Mouse (Mus musculus): ENCODE results near the gene Twist2. TPM values are rescaled to one million over a fixed set of nuclear protein-coding genes. Genes with fewer than 3 reads are reported as not detected.
A peak's percentile ranks its signal among the peaks of the same experiment; 100 is the strongest.

Twist2 gene
- polyA plus RNA-seq, 1 experiment from 2014 or later: 9.4 TPM

DNA sequence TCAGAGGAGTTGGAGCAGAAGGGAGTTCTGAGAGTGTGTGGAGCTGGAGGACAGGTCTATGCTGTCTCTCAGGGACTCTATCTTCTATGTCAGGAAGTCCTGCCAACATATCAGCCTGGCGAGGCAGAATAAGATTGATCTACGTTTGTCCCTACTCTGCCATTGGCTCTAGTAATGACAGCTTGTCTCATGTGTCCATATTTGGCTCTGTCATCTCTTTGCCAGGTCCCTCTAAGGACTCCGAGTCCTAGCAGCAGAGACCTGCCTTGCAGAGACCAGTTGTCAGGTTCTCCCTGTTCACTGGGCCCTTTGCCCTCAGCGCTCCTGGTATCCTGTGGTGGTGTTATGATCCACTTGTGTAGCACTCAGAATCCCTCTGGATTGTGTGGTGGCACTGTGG is 21.4 kb upstream of the Twist2 start:
- 75% methylated on average over 4 of the region's 4 CpGs for WGBS
- ATAC-seq (ENCODE audit: borderline replicate concordance, extremely low read depth, low FRiP score, low TSS enrichment): no peak
- H3K27me3 ChIP-seq: no peaks in the 10 kb centered on the region

DNA sequence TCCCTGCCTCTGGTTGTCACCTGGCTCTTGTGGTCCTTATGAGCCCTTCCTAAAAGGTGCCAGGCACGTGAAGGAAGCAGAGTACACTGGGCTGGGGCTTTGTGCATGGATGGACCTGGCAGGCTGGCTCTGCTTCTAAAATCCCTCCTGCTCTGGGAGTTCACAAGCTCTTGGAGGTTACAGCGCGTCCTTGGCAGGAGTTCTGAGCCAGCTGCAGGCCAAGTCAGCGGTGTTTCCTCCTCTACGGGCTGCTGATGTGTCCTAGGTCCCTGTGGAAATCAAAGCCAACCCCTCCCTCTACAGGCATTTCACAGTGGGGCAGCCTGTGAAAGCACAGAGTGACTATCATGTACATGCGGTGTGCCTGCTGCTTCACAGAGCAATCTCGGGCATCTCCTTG is 20.1 kb upstream of the Twist2 start:
- H3K4me1 ChIP-seq: no peaks in the 10 kb centered on the region
- H3K4me2 ChIP-seq: no peak overlapping the region
- no peaks in the 10 kb centered on the region for H3K36me3 ChIP-seq
- H3K27me3 ChIP-seq: no peaks in the 10 kb centered on the region
- no peak overlapping the region for H3K9ac ChIP-seq
- H3K4me3 ChIP-seq: no peak overlapping the region
- ATAC-seq (ENCODE audit: borderline replicate concordance, extremely low read depth, low FRiP score, low TSS enrichment): no peak
- 67% methylated on average over 7 of the region's 7 CpGs for WGBS
- no peaks in the 10 kb centered on the region for H3K9me3 ChIP-seq
- H3K27ac ChIP-seq: no peak overlapping the region

More for the DNA sequence above, 21.4 kb upstream of the Twist2 start:
- Histone ChIP-seq H3K4me1 (no peaks in the 10 kb centered on the region), H3K9me3 (no peaks in the 10 kb centered on the region), H3K27ac (no peak overlapping the region), H3K4me2 (no peak overlapping the region), H3K4me3 (no peak overlapping the region), H3K36me3 (no peaks in the 10 kb centered on the region), H3K9ac (no peak overlapping the region)

DNA sequence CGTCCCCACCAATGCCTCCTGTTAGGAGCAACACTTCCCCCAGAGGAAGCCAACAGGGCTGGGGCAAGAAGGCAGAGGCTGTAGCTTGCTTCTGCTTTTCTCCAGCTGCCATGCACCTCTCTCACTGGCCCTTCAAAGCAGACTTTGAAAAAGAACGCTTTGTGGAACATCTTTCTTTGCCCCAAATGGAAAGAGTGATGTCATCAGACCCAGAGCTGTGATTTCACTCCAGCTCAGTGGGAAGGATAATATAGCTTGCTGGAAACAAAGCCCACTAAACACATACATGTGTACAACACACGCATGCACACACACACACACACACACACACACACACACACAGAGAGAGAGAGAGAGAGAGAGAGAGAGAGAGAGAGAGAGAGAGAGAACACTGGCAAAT is 17.1 kb upstream of the Twist2 start:
- Histone ChIP-seq H3K27ac (no peak overlapping the region), H3K36me3 (no peaks in the 10 kb centered on the region), H3K4me1 (no peaks in the 10 kb centered on the region), H3K4me3 (no peak overlapping the region), H3K4me2 (no peak overlapping the region), H3K9ac (no peak overlapping the region), H3K9me3 (no peaks in the 10 kb centered on the region), H3K27me3 (no peaks in the 10 kb centered on the region)
- 76% methylated on average over 3 of the region's 3 CpGs for WGBS
- ATAC-seq (ENCODE audit: borderline replicate concordance, extremely low read depth, low FRiP score, low TSS enrichment): no peak

DNA sequence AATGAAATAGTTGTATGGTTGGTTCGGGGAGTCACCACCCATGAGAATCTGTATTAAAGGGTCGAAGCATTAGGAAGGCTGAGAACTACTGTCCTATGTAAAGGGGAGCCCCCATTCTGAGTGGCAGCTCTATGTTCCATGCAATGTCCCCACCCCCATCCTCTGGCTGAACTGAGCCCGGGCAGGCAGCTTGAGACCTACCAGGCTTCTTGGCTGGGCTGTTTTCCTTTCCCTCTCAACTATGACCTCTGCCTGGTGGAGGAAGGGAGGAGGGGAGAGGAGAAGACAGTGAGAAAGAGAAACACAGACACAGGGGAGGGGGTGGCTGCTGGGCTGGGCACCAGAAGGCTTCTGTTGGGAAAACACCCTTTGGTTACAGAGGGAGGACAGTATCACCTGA is 1.9 kb upstream of the Twist2 start:
- peaks cover 52% of the 10 kb centered on the region for H3K27me3 ChIP-seq
- no peak overlapping the region for H3K4me2 ChIP-seq
- peaks cover 27% of the 10 kb centered on the region for H3K4me1 ChIP-seq
- no peak overlapping the region for H3K9ac ChIP-seq
- no peak overlapping the region for H3K27ac ChIP-seq
- no peak overlapping the region for H3K4me3 ChIP-seq
- 45% methylated on average over 3 of the region's 3 CpGs for WGBS
- no peaks in the 10 kb centered on the region for H3K36me3 ChIP-seq
- ATAC-seq (ENCODE audit: borderline replicate concordance, extremely low read depth, low FRiP score, low TSS enrichment): no peak
- H3K9me3 ChIP-seq: no peaks in the 10 kb centered on the region

DNA sequence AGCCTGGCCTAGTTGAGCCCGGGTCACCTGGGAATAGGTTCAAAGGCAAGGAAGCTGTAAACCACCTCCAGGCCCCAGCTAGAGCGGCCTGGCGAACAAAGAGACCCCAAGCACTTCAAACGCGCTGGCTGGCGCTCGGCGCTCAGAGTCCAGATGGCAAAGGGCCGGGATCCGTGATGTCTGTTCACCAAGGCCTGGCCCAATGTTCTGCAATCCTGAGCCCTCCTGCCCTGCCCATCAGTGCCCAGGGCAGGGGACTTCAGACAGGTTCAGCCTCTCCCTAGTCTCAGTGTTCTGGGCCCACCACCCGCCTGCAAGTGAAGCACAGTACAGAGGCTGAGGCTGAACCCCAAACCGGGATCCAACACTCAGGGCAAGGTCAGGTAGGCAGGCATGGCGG is 913 bp upstream of the Twist2 start:
- Histone ChIP-seq H3K36me3 (no peaks in the 10 kb centered on the region), H3K27ac (no peak overlapping the region), H3K9ac (no peak overlapping the region), H3K9me3 (no peaks in the 10 kb centered on the region), H3K4me1 (peaks cover 29% of the 10 kb centered on the region), H3K4me2 (peak overlapping the region; percentile 96), H3K4me3 (peak overlapping the region; percentile 58), H3K27me3 (peaks cover 60% of the 10 kb centered on the region)
- WGBS: 45% methylated on average over 13 of the region's 13 CpGs
- ATAC-seq (ENCODE audit: borderline replicate concordance, extremely low read depth, low FRiP score, low TSS enrichment): no peak

DNA sequence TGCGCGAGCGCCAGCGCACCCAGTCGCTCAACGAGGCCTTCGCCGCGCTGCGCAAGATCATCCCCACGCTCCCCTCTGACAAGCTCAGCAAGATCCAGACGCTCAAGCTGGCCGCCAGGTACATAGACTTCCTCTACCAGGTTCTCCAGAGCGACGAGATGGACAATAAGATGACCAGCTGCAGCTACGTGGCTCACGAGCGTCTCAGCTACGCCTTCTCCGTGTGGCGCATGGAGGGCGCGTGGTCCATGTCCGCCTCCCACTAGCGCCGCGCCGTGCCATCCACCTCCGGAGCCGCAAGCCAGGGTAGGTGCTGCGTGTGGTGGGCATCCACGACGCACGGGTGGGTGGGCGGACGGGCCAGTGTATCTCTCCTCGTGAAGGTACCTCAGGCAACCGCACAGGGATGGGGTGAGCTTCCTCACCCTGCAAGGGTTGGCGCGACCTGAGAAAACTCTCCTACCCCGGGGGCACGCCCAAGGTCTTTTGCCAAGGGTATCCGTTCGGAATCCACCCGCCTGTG is 644 bp downstream of the Twist2 start:
- Histone ChIP-seq H3K9me3 (no peaks in the 10 kb centered on the region), H3K36me3 (no peaks in the 10 kb centered on the region), H3K4me2 (peak overlapping the region; percentile 96), H3K4me3 (peak overlapping the region; percentile 58), H3K4me1 (peaks cover 29% of the 10 kb centered on the region), H3K27ac (peak overlapping the region; percentile 75), H3K9ac (peak overlapping the region; percentile 50), H3K27me3 (peaks cover 66% of the 10 kb centered on the region)
- WGBS: 2% methylated on average over 45 of the region's 45 CpGs
- ATAC-seq (ENCODE audit: borderline replicate concordance, extremely low read depth, low FRiP score, low TSS enrichment): peak; percentile 15; the same call in 1 of the 2 replicates

DNA sequence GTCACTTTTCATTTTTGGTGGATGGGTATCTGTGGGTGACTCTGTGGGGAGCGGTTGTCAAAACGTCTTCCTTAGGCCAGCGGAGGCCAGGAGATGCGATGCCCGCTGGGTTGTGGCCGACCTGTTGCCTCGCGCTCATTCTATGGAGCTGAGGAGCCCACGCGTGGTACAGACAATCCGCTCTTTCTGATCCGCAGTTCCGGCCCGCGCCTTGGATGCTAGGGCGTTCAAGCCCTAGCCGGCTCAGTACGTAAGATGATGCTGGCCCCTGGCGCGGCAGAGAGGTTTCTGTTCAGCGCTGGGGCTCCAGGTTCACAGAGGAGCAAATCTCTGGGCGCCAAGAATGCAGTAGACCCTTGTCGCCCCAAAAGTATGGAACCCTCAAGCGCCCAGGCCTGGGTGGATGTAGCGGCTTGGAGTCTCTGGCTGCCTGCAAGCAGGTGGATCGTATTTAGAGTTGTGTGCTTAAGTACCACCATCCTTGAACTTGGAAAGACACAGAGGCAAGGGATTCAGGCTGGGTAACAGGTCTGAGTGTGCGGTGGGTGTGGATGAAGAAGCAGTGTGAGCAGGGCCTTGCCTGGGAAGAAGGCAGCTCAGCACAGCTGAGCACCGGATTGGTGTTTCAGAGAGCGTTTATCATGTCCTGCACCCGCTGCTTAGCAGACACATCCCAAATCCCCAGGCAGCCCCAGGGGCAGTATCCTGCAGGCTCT is 1.3 kb downstream of the Twist2 start:
- Histone ChIP-seq H3K27me3 (peaks cover 64% of the 10 kb centered on the region), H3K4me1 (peaks cover 29% of the 10 kb centered on the region), H3K9ac (peak overlapping the region; percentile 50), H3K9me3 (no peaks in the 10 kb centered on the region), H3K36me3 (no peaks in the 10 kb centered on the region), H3K4me3 (peak overlapping the region; percentile 58), H3K4me2 (peak overlapping the region; percentile 96), H3K27ac (no peak overlapping the region)
- 7% methylated on average over 30 of the region's 30 CpGs for WGBS
- ATAC-seq (ENCODE audit: borderline replicate concordance, extremely low read depth, low FRiP score, low TSS enrichment): no peak

DNA sequence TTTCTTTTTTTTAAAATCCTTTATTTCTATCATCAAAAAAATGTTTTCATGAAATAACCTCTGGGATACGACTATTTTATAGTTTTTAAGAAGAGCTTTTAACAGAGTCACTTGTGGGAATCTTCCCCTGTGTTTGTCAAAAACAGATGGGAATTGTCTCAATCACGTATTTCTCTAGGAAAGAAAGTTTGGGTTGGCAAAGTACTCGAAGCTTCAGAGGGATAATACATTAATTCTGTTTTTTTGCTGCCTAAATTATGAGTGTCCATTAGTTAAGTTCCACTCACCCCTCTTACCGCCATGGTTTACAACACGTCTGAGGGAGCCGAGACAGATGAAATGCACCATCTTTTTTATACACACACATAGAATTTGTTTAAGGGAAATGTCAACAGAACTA is 2.2 kb downstream of the Twist2 start:
- Histone ChIP-seq H3K27ac (no peak overlapping the region), H3K4me2 (peak overlapping the region; percentile 16; the same call in 1 of the 2 replicates), H3K4me1 (peaks cover 29% of the 10 kb centered on the region), H3K4me3 (no peak overlapping the region), H3K27me3 (peaks cover 59% of the 10 kb centered on the region), H3K9ac (no peak overlapping the region), H3K9me3 (no peaks in the 10 kb centered on the region), H3K36me3 (no peaks in the 10 kb centered on the region)
- ATAC-seq (ENCODE audit: borderline replicate concordance, extremely low read depth, low FRiP score, low TSS enrichment): peak; percentile 47; the same call in 1 of the 2 replicates
- 27% methylated on average over 6 of the region's 6 CpGs for WGBS

DNA sequence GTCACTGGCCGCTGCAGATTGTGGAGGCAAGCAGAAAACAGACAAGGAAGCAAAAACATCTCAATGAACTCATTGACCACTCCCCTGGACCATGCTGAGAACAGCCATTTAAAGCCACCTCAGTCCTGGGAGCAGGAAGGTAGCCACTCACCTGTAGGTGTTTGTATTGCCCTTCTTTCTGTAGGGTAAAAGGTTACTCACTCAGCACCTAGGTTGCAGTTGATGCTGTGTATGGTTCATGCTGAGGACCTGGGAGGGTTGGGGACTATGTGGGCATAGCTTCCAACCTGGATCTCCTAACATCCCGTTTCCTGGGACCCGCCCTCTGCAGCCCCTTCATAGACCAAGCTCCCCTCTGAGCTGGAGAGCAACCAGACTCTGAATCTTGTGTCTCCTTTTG is 14.8 kb downstream of the Twist2 start:
- no peaks in the 10 kb centered on the region for H3K4me1 ChIP-seq
- H3K9ac ChIP-seq: no peak overlapping the region
- 72% methylated on average over 3 of the region's 3 CpGs for WGBS
- no peak overlapping the region for H3K4me2 ChIP-seq
- H3K36me3 ChIP-seq: no peaks in the 10 kb centered on the region
- no peak overlapping the region for H3K4me3 ChIP-seq
- H3K27ac ChIP-seq: no peak overlapping the region
- ATAC-seq (ENCODE audit: borderline replicate concordance, extremely low read depth, low FRiP score, low TSS enrichment): no peak
- no peaks in the 10 kb centered on the region for H3K27me3 ChIP-seq
- H3K9me3 ChIP-seq: no peaks in the 10 kb centered on the region

DNA sequence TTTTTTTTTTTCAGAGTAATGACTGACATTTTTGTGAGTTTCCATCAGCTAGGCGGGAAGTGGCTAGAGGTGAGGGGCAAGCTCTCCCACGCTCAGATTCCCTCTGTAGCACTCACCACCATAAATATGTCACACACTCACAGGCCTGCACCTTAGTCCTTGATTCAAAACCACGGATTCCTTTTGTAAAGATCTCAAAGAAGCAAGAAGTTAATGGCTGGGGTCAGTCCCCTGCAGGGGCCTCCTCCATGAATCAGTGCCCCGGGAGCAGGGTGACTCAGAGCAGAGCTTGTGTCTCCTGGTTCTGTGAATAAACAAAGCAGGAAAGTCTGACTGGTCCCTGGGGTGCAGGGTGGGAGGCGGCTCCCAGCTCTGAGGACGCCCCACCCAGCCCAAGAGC is 15.3 kb downstream of the Twist2 start:
- 26% methylated on average over 6 of the region's 6 CpGs for WGBS
- ATAC-seq (ENCODE audit: borderline replicate concordance, extremely low read depth, low FRiP score, low TSS enrichment): no peak

DNA sequence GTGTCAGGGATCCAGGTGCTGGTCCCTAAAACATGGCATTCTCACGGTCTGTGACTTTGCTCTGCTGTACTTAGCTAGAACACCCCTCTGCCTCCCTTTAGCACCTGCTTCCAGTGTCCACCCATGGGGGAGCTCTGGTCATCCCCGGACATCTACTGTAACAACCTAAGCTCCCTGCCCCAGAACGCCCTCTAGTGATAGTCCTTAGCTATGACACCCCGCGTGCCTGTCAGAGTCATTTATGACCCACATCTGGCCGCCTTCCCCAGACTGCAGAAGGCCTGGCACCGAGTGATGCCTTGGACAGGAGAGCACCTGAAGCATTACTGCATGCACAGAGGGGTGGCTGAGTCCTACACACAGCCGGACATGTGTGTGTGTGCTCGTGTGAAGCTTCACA is 18.0 kb downstream of the Twist2 start:
- no peak overlapping the region for H3K9ac ChIP-seq
- H3K4me1 ChIP-seq: peaks cover 11% of the 10 kb centered on the region
- H3K4me3 ChIP-seq: no peak overlapping the region
- 60% methylated on average over 9 of the region's 9 CpGs for WGBS
- H3K36me3 ChIP-seq: no peaks in the 10 kb centered on the region
- H3K27ac ChIP-seq: no peak overlapping the region
- no peaks in the 10 kb centered on the region for H3K9me3 ChIP-seq
- ATAC-seq (ENCODE audit: borderline replicate concordance, extremely low read depth, low FRiP score, low TSS enrichment): no peak
- no peak overlapping the region for H3K4me2 ChIP-seq
- no peaks in the 10 kb centered on the region for H3K27me3 ChIP-seq

More for the DNA sequence above, 15.3 kb downstream of the Twist2 start:
- H3K4me3 ChIP-seq: no peak overlapping the region
- H3K27me3 ChIP-seq: no peaks in the 10 kb centered on the region
- H3K27ac ChIP-seq: no peak overlapping the region
- H3K9me3 ChIP-seq: no peaks in the 10 kb centered on the region
- no peak overlapping the region for H3K4me2 ChIP-seq
- H3K36me3 ChIP-seq: no peaks in the 10 kb centered on the region
- no peaks in the 10 kb centered on the region for H3K4me1 ChIP-seq
- no peak overlapping the region for H3K9ac ChIP-seq

DNA sequence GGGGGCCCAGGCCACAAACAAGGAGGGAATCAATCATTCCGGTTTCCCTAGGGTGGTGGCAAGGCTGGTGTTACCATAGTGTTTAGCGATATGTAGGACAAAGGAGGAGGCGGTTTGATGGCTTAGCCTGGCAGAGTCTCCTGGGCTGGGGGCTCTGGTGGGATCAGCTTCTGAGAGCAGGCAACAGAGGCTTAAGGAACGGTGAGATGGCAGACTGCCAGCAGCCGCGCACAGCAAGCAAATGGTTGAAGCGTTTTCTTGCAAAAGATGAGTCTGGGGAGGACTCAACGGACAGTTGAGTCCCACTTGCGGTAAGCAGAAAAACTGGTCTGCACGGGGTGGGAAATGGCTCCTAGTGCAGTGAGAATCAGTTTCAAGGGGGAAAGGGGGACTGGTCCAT is 19.3 kb downstream of the Twist2 start:
- 57% methylated on average over 10 of the region's 10 CpGs for WGBS
- no peak overlapping the region for H3K4me3 ChIP-seq

More for the DNA sequence above, 19.3 kb downstream of the Twist2 start:
- Histone ChIP-seq H3K27me3 (no peaks in the 10 kb centered on the region), H3K36me3 (no peaks in the 10 kb centered on the region), H3K27ac (no peak overlapping the region), H3K9ac (no peak overlapping the region), H3K4me2 (no peak overlapping the region), H3K9me3 (no peaks in the 10 kb centered on the region), H3K4me1 (peaks cover 13% of the 10 kb centered on the region)
- no peak for ATAC-seq (ENCODE audit: borderline replicate concordance, extremely low read depth, low FRiP score, low TSS enrichment)
